Mouse (Mus musculus) MEL (cell line): ENCODE results near the gene Ankrd39. TPM values are rescaled to one million over a fixed set of nuclear protein-coding genes. Genes with fewer than 3 reads are reported as not detected.

Source experiments
- DNase-seq: peaks from one replicate; pipeline ENCODE4 v3.0.0; 2011; ENCODE audit warnings: low read depth, low spot score
- H3K27ac ChIP-seq: 2 replicates; pipeline ENCODE4 v1.5.1; 2012; ENCODE audit warnings: low read depth, mild to moderate bottlenecking, control low read depth, low read length, moderate library complexity; ENCODE audit not compliant: control insufficient read depth
- H3K27me3 ChIP-seq, 2 experiments: fragments of 150-350 bp in 1 of 2; sonication (generic) in 1 of 2; 2 replicates each; pipeline ENCODE4 v1.6.1; 2012; ENCODE audit warnings: low read length in 2 of 2, mild to moderate bottlenecking in 2 of 2, improper control_type of control experiment in 1 of 2, moderate library complexity in 1 of 2; ENCODE audit not compliant: insufficient read depth in 2 of 2, control insufficient read depth in 1 of 2
- H3K36me3 ChIP-seq, 2 experiments: 2 replicates each; pipeline ENCODE4 v1.6.1; 2012 to 2014; ENCODE audit warnings: low read length in 2 of 2, improper control_type of control experiment in 1 of 2, inconsistent platforms in 1 of 2, mild to moderate bottlenecking in 1 of 2; ENCODE audit not compliant: insufficient read depth in 2 of 2, control insufficient read depth in 1 of 2
- H3K4me1 ChIP-seq, 2 experiments: fragments of 150-350 bp in 1 of 2; sonication (generic) in 1 of 2; 2 replicates each; pipeline ENCODE4 v1.6.1; 2012; ENCODE audit warnings: low read length in 2 of 2, improper control_type of control experiment in 1 of 2, mild to moderate bottlenecking in 1 of 2; ENCODE audit not compliant: insufficient read depth in 2 of 2, control insufficient read depth in 1 of 2
- H3K4me3 ChIP-seq, 2 experiments: fragments of 150-350 bp in 1 of 2; sonication (generic) in 1 of 2; 2 replicates each; pipeline ENCODE4 v1.5.1; 2012; ENCODE audit warnings: low read depth in 2 of 2, low read length in 2 of 2, mild to moderate bottlenecking in 2 of 2, moderate library complexity in 2 of 2, control low read depth in 1 of 2, improper control_type of control experiment in 1 of 2; ENCODE audit not compliant: control insufficient read depth in 1 of 2, insufficient read depth in 1 of 2
- H3K79me2 ChIP-seq: 2 replicates; pipeline ENCODE4 v1.6.1; 2012; ENCODE audit warnings: mild to moderate bottlenecking, low read length, moderate library complexity; ENCODE audit not compliant: control insufficient read depth, poor library complexity, insufficient read depth
- H3K9ac ChIP-seq: 2 replicates; pipeline ENCODE4 v1.6.1; 2012; ENCODE audit warnings: low read depth, mild to moderate bottlenecking, control low read depth, low read length, moderate library complexity; ENCODE audit not compliant: control insufficient read depth, poor library complexity, severe bottlenecking
- H3K9me3 ChIP-seq: fragments of 150-350 bp; sonication (generic); replicated peaks from 2 replicates; pipeline ENCODE4 v1.6.1; 2012; ENCODE audit warnings: mild to moderate bottlenecking, low read length, improper control_type of control experiment, moderate library complexity; ENCODE audit not compliant: insufficient read depth
- BHLHE40 ChIP-seq: IDR thresholded peaks from 2 replicates; pipeline ENCODE4 v1.6.1; 2012; ENCODE audit warnings: low read depth, mild to moderate bottlenecking, inconsistent platforms, low read length, improper control_type of control experiment, borderline replicate concordance
- CHD1 ChIP-seq: IDR thresholded peaks from 2 replicates; pipeline ENCODE4 v1.6.1; 2012; ENCODE audit warnings: low read depth, mild to moderate bottlenecking, inconsistent platforms, low read length, improper control_type of control experiment
- ELF1 ChIP-seq: IDR thresholded peaks from 2 replicates; pipeline ENCODE4 v1.6.1; 2014; ENCODE audit warnings: low read depth, mild to moderate bottlenecking, inconsistent platforms, low read length, improper control_type of control experiment, moderate library complexity
- EP300 ChIP-seq, 2 experiments: IDR thresholded peaks; 2 replicates each; pipeline ENCODE4 v1.6.1; 2011; ENCODE audit warnings: improper control_type of control experiment in 2 of 2, low read length in 2 of 2, low read depth in 1 of 2, mild to moderate bottlenecking in 1 of 2
- GATA1 ChIP-seq: IDR thresholded peaks from 2 replicates; pipeline ENCODE4 v1.6.1; 2011; ENCODE audit warnings: low read depth, low read length, improper control_type of control experiment
- MAFK ChIP-seq: IDR thresholded peaks from 2 replicates; pipeline ENCODE4 v1.6.1; 2011; ENCODE audit warnings: low read depth, mild to moderate bottlenecking, low read length, improper control_type of control experiment, borderline replicate concordance
- MAX ChIP-seq: IDR thresholded peaks from 2 replicates; pipeline ENCODE4 v1.6.1; 2011; ENCODE audit warnings: low read length, improper control_type of control experiment
- MYB ChIP-seq: IDR thresholded peaks from 2 replicates; pipeline ENCODE4 v1.6.1; 2011; ENCODE audit warnings: mild to moderate bottlenecking, low read depth, low read length, improper control_type of control experiment
- NELFE ChIP-seq: IDR thresholded peaks from 2 replicates; pipeline ENCODE4 v1.6.1; 2011; ENCODE audit warnings: low read depth, low read length, improper control_type of control experiment
- RAD21 ChIP-seq: IDR thresholded peaks from 2 replicates; pipeline ENCODE4 v1.6.1; 2011; ENCODE audit warnings: mild to moderate bottlenecking, low read depth, low read length, improper control_type of control experiment
- SIN3A ChIP-seq: IDR thresholded peaks from 2 replicates; pipeline ENCODE4 v1.6.1; 2012; ENCODE audit warnings: low read length, improper control_type of control experiment, inconsistent platforms
- TBP ChIP-seq: IDR thresholded peaks from 2 replicates; pipeline ENCODE4 v1.8.0; 2011; ENCODE audit warnings: low read depth, low read length, improper control_type of control experiment
- TCF12 ChIP-seq: IDR thresholded peaks from 2 replicates; pipeline ENCODE4 v1.6.1; 2014; ENCODE audit warnings: low read depth, mild to moderate bottlenecking, inconsistent platforms, low read length, improper control_type of control experiment, moderate library complexity
- UBTF ChIP-seq: IDR thresholded peaks from 2 replicates; pipeline ENCODE4 v1.6.1; 2012; ENCODE audit warnings: low read depth, mild to moderate bottlenecking, inconsistent platforms, low read length, improper control_type of control experiment, moderate library complexity, borderline replicate concordance; ENCODE audit not compliant: insufficient read depth
- USF1 ChIP-seq: IDR thresholded peaks from 2 replicates; pipeline ENCODE4 v1.6.1; 2014; ENCODE audit warnings: low read depth, mild to moderate bottlenecking, inconsistent platforms, low read length, improper control_type of control experiment, moderate library complexity
- ZKSCAN1 ChIP-seq: IDR thresholded peaks from 2 replicates; pipeline ENCODE4 v1.6.1; 2012; ENCODE audit warnings: low read depth, mild to moderate bottlenecking, inconsistent platforms, low read length, improper control_type of control experiment, moderate library complexity
- polyA plus RNA-seq, 2 experiments: library from polyadenylated mRNA; stranded (reverse) in 1 of 2; unstranded in 1 of 2; fragments of >175 nt in 1 of 2; fragments of >200 nt in 1 of 2; gene quantifications; 2 replicates each; pipeline versions ENCODE4 v1.2.1 to v1.2.4; 2012; ENCODE audit warnings: low replicate concordance in 2 of 2, low read depth in 1 of 2; ENCODE audit not compliant: insufficient read length in 2 of 2, insufficient read depth in 1 of 2, missing spikeins in 1 of 2
- total RNA-seq: library from RNA; depleted of rRNA; stranded (reverse); fragments of 300-350 nt; gene quantifications from 2 replicates; pipeline ENCODE4 v1.2.3, GENCODE M21; 2012

Gene Ankrd39
- total and polyA plus RNA-seq, 3 experiments, result 9.7 to 14.4 TPM; not detected in 1

- peaks cover 0 to 4% of the 10 kb centered on the region in 2 experiments; a peak in 2 of 4 replicates for H3K4me1 ChIP-seq
- TF ChIP-seq TBP (no peak), ELF1 (no peak), EP300 (IDR thresholded peaks at IDR 0.05; ENCODE audit: low read depth in 1 of 2, low read length in 2 of 2) (no peak), SIN3A (no peak), UBTF (no peak), BHLHE40 (no peak), MAFK (no peak), MAX (no peak), GATA1 (no peak), ZKSCAN1 (no peak)
- no peaks in the 10 kb centered on the region for H3K9me3 ChIP-seq
- H3K9ac ChIP-seq, result no peak overlapping the region
- H3K79me2 ChIP-seq, result no peaks in the 10 kb centered on the region
- no peaks in the 10 kb centered on the region for H3K27me3 ChIP-seq
- H3K36me3 ChIP-seq, result no peaks in the 10 kb centered on the region
- no peak overlapping the region for H3K4me3 ChIP-seq
- peak; percentile 29 for DNase-seq
- no peak overlapping the region for H3K27ac ChIP-seq
Measured at GRCm38 (mm10) chr1:36534595-36535058, 12.6 kb downstream of the Ankrd39 start.

- H3K36me3 ChIP-seq, result peaks cover 0 to 1% of the 10 kb centered on the region in 2 experiments; a peak in 1 of 4 replicates
- H3K27me3 ChIP-seq, result no peaks in the 10 kb centered on the region
- H3K9ac ChIP-seq, result no peak overlapping the region
- H3K4me1 ChIP-seq, result peaks cover 0 to 5% of the 10 kb centered on the region in 2 experiments; a peak in 2 of 4 replicates
- no peak overlapping the region for H3K4me3 ChIP-seq
- DNase-seq, result no peak
- no peaks in the 10 kb centered on the region for H3K9me3 ChIP-seq
- H3K79me2 ChIP-seq, result no peaks in the 10 kb centered on the region
- no peak overlapping the region for H3K27ac ChIP-seq
- no peak for TF ChIP-seq UBTF
- TF ChIP-seq GATA1, result no peak
- TF ChIP-seq, all 39 proteins: peak for 0
Measured at GRCm38 (mm10) chr1:36533546-36533945, 13.7 kb downstream of the Ankrd39 start.

GRCm38 (mm10) chr1:36531461-36531860 lies 15.8 kb downstream of the Ankrd39 start:
- Histone ChIP-seq H3K36me3 (peaks cover 0 to 5% of the 10 kb centered on the region in 2 experiments; a peak in 2 of 4 replicates), H3K4me1 (peaks cover 0 to 7% of the 10 kb centered on the region in 2 experiments; a peak in 2 of 4 replicates), H3K9ac (no peak overlapping the region), H3K27ac (no peak overlapping the region), H3K79me2 (no peaks in the 10 kb centered on the region), H3K27me3 (no peaks in the 10 kb centered on the region), H3K4me3 (no peak overlapping the region), H3K9me3 (no peaks in the 10 kb centered on the region)
- DNase-seq, result no peak
- TF ChIP-seq TCF12 (no peak), NELFE (no peak), USF1 (no peak), ELF1 (no peak), GATA1 (no peak), RAD21 (no peak), ZKSCAN1 (no peak), MYB (no peak), CHD1 (no peak)
